In genomic region chr3:139888537-139888936, GRCm38 (mm10) we compare ENCODE assay signal across 16 mouse cellular contexts.
"Had no signal": no experiment of that assay in that cellular context is flagged by ENCODE, and none has a peak within 500 bp of the region (broad histone marks: within the 10 kb centered on the region; RNA-seq: fewer than 3 reads in every experiment).

No protein-coding gene starts in this region.

- DNase-seq: kidney, adult 8-10 months; kidney, postnatal 10 days; kidney, postnatal 36 days; layer of hippocampus, postnatal 36 days; liver, embryonic 13.5 days; lung, embryonic 14.5 days; midbrain, embryonic 14.5 days; thymus, adult 2 months; thymus, postnatal 14 days; thymus, postnatal 4 days had no signal

- H3K4me3 ChIP-seq: kidney, embryonic 15.5 days; left cerebral cortex, adult 2 months; liver, embryonic 13.5 days had no signal

- H3K4me1 ChIP-seq: kidney, embryonic 15.5 days; liver, embryonic 13.5 days had no signal

- H3K27me3 ChIP-seq: kidney, embryonic 15.5 days; liver, embryonic 13.5 days had no signal

- H3K9me3 ChIP-seq: kidney, embryonic 15.5 days; liver, embryonic 13.5 days had no signal

- H3K4me2 ChIP-seq: kidney, embryonic 15.5 days; liver, embryonic 13.5 days; lung, embryonic 14.5 days; midbrain, embryonic 11.5 days had no signal

- ATAC-seq: lung, postnatal 0 days had no signal

- H3K36me3 ChIP-seq: kidney, embryonic 15.5 days; liver, embryonic 13.5 days had no signal

- H3K27ac ChIP-seq: kidney, embryonic 15.5 days; left cerebral cortex, adult 2 months; liver, embryonic 13.5 days; macrophage; stomach, postnatal 0 days had no signal

- H3K9ac ChIP-seq: kidney, embryonic 15.5 days; liver, embryonic 13.5 days; lung, embryonic 14.5 days had no signal
